Mouse (Mus musculus) kidney, embryonic 15.5 days (tissue): ENCODE results near the gene Gm28035. TPM values are rescaled to one million over a fixed set of nuclear protein-coding genes. Genes with fewer than 3 reads are reported as not detected.

Experiments used
- ATAC-seq: fragments of 200-750 bp; cut with Nextera tagmentation; replicated peaks from 2 replicates; pipeline ENCODE4 v1.8.0; 2017; ENCODE audit warnings: moderate TSS enrichment; ENCODE audit not compliant: low FRiP score
- H3K27ac ChIP-seq: fragments of 300-500 bp; sonication (generic); 2 replicates; pipeline ENCODE4 v1.5.1; 2015; ENCODE audit warnings: mild to moderate bottlenecking, inconsistent platforms
- H3K27me3 ChIP-seq: fragments of 300-500 bp; sonication (generic); 2 replicates; pipeline ENCODE4 v1.6.1; 2015; ENCODE audit warnings: inconsistent platforms
- H3K36me3 ChIP-seq: fragments of 300-500 bp; sonication (generic); 2 replicates; pipeline ENCODE4 v1.6.1; 2015; ENCODE audit warnings: inconsistent platforms
- H3K4me1 ChIP-seq: fragments of 300-500 bp; sonication (generic); 2 replicates; pipeline ENCODE4 v1.6.1; 2015; ENCODE audit warnings: inconsistent platforms
- H3K4me2 ChIP-seq: fragments of 300-500 bp; sonication (generic); 2 replicates; pipeline ENCODE4 v1.6.1; 2015; ENCODE audit warnings: moderate library complexity, mild to moderate bottlenecking, inconsistent platforms
- H3K4me3 ChIP-seq: fragments of 300-500 bp; sonication (generic); replicated peaks from 2 replicates; pipeline ENCODE4 v1.5.1; 2015; ENCODE audit warnings: mild to moderate bottlenecking, inconsistent platforms
- H3K9ac ChIP-seq: fragments of 300-500 bp; sonication (generic); 2 replicates; pipeline ENCODE4 v1.6.1; 2015; ENCODE audit warnings: mild to moderate bottlenecking, inconsistent platforms
- H3K9me3 ChIP-seq: fragments of 300-500 bp; sonication (generic); replicated peaks from 2 replicates; pipeline ENCODE4 v1.6.1; 2016; ENCODE audit warnings: inconsistent platforms
- WGBS: fragments of 180-500 bp; shearing (Covaris S2); methylation state at CpG from one replicate; pipeline ENCODE4 v1.1.7; 2015; ENCODE audit warnings: mixed read lengths; 5-methylcytosine and 5-hydroxymethylcytosine counted together
- polyA plus RNA-seq: library from polyadenylated mRNA; unstranded; fragments of >200 nt; fragmentation: Nextera tagmentation; extraction: Ambion mirVana; gene quantifications from 2 replicates; pipeline ENCODE4 v1.2.1, GENCODE M21; 2015

The Gm28035 gene
- polyA plus RNA-seq, result 0.26 and 0.33 TPM in 2 replicates

DNA sequence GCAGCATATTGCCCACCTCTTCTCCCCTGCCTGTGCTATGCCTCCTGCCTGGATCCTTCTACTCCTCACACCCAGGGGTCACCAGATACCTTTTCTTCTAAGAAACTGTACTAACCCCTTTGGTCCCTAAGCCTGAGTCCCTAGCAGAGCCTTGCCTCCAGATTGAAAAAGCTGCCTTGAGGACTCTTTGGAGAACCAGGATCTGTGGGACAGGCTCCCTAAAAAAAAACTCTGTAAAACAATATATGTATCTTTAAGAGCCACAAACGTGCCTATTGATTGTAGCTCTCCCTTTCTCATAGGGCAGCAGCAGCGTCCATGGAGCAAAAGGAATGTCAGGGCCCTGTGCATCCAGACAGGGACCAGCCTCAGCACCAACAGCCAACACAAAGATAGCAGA lies at the start of gene Gm28035:
Gene Gm28035, plus strand, starts transcription at position 301 of the 400 bp plus-strand sequence.
- ATAC-seq, result no peak
- WGBS, result 65% methylated on average over 2 of the region's 2 CpGs
- Histone ChIP-seq H3K4me1 (peaks cover 69% of the 10 kb centered on the region), H3K4me2 (peak within 1 kb of the TSS; percentile 82), H3K9me3 (no peaks in the 10 kb centered on the region), H3K27me3 (no peaks in the 10 kb centered on the region), H3K36me3 (peaks cover 48% of the 10 kb centered on the region), H3K27ac (peak within 1 kb of the TSS; percentile 70), H3K9ac (0 out of 2 replicates have a peak within 1 kb of the TSS, but pooled peaks have one; percentile 85), H3K4me3 (peak within 1 kb of the TSS; percentile 89; the same call in 1 of the 2 replicates)

GRCm38 (mm10) chr2:30191790-30192580 lies 48.4 kb upstream of the Gm28035 start:
- 87% methylated on average over 12 of the region's 12 CpGs for WGBS
- H3K27me3 ChIP-seq, result no peaks in the 10 kb centered on the region
- H3K9me3 ChIP-seq, result no peaks in the 10 kb centered on the region
- no peaks in the 10 kb centered on the region for H3K4me1 ChIP-seq
- H3K27ac ChIP-seq, result no peak overlapping the region
- H3K4me2 ChIP-seq, result no peak overlapping the region
- no peak for ATAC-seq
- H3K9ac ChIP-seq, result no peak overlapping the region
- H3K36me3 ChIP-seq, result peaks cover 8% of the 10 kb centered on the region; the same call in 1 of the 2 replicates
- H3K4me3 ChIP-seq, result no peak overlapping the region

DNA sequence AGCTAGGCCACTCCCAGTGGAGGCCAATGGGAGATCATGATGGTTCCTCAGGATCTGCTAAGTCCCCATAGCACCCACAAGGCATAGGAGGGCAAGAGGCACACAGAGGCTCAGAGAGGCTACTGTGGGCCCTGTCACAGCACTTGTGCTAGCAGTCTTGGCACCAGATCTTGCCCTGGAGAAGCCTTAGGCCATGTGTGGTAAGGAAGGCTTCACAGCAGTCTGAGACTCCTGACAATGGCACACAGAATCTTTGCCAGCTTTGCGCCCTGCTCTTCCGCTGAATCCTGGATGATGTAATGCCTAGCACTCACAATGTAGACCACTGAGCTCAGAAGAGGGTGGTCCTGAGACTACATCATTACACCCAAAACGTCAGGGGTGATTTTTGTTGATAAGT lies 45.7 kb upstream of the Gm28035 start:
- H3K9me3 ChIP-seq, result no peaks in the 10 kb centered on the region
- H3K4me1 ChIP-seq, result no peaks in the 10 kb centered on the region
- no peak overlapping the region for H3K4me3 ChIP-seq
- H3K27ac ChIP-seq, result no peak overlapping the region
- H3K27me3 ChIP-seq, result no peaks in the 10 kb centered on the region
- WGBS, result 79% methylated on average over 3 of the region's 3 CpGs
- H3K9ac ChIP-seq, result no peak overlapping the region
- no peak overlapping the region for H3K4me2 ChIP-seq
- H3K36me3 ChIP-seq, result peaks cover 6% of the 10 kb centered on the region; the same call in 1 of the 2 replicates
- no peak for ATAC-seq

- Histone ChIP-seq H3K4me3 (no peak overlapping the region), H3K9ac (no peak overlapping the region), H3K9me3 (no peaks in the 10 kb centered on the region), H3K27me3 (no peaks in the 10 kb centered on the region), H3K36me3 (no peaks in the 10 kb centered on the region), H3K4me2 (no peak overlapping the region), H3K4me1 (peaks cover 3% of the 10 kb centered on the region; the same call in 1 of the 2 replicates), H3K27ac (no peak overlapping the region)
- WGBS, result 62% methylated on average over 4 of the region's 4 CpGs
- ATAC-seq, result no peak
Measured at GRCm38 (mm10) chr2:30198021-30198420, 42.3 kb upstream of the Gm28035 start.

- H3K36me3 ChIP-seq, result no peaks in the 10 kb centered on the region
- H3K4me2 ChIP-seq, result no peak overlapping the region
- WGBS, result 29% methylated on average over 1 of the region's 1 CpGs
- H3K27me3 ChIP-seq, result no peaks in the 10 kb centered on the region
- no peak overlapping the region for H3K9ac ChIP-seq
- no peak overlapping the region for H3K4me3 ChIP-seq
- no peaks in the 10 kb centered on the region for H3K9me3 ChIP-seq
- ATAC-seq, result no peak
- 0 out of 2 replicates have a peak overlapping the region, but pooled peaks have one; percentile 3 for H3K27ac ChIP-seq
- peaks cover 10% of the 10 kb centered on the region for H3K4me1 ChIP-seq
Measured at GRCm38 (mm10) chr2:30199984-30200383, 40.4 kb upstream of the Gm28035 start.

- no peaks in the 10 kb centered on the region for H3K36me3 ChIP-seq
- H3K9ac ChIP-seq, result no peak overlapping the region
- H3K4me2 ChIP-seq, result no peak overlapping the region
- H3K9me3 ChIP-seq, result no peaks in the 10 kb centered on the region
- no peak overlapping the region for H3K4me3 ChIP-seq
- ATAC-seq, result no peak
- 63% methylated on average over 5 of the region's 5 CpGs for whole genome bisulfite sequencing
- peaks cover 10% of the 10 kb centered on the region for H3K4me1 ChIP-seq
- no peaks in the 10 kb centered on the region for H3K27me3 ChIP-seq
- no peak overlapping the region for H3K27ac ChIP-seq
Measured at GRCm38 (mm10) chr2:30200388-30200925, 39.9 kb upstream of the Gm28035 start.

DNA sequence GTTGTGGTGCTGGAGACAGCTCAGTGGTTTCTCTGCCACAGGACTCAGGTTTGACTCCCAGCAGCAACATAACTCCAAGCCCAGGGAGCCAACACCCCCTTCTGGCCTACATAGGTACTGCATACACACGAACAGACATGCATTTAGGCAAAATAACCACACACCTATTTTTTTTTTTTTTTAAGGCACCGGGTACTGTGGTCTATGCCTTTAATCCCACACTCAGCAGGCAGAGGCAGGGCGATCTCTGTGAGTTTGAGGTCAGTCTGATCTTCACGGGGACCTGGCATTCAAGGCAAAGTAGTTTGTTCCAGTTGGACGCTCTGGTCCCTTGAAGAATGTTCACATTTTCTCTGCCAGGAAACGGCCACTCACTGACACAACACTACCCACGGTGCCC lies 36.9 kb upstream of the Gm28035 start:
- WGBS, result 67% methylated on average over 7 of the region's 7 CpGs
- Histone ChIP-seq H3K4me2 (no peak overlapping the region), H3K9ac (no peak overlapping the region), H3K36me3 (no peaks in the 10 kb centered on the region), H3K27ac (no peak overlapping the region), H3K4me1 (peaks cover 20% of the 10 kb centered on the region), H3K27me3 (no peaks in the 10 kb centered on the region), H3K4me3 (no peak overlapping the region), H3K9me3 (no peaks in the 10 kb centered on the region)
- no peak for ATAC-seq

DNA sequence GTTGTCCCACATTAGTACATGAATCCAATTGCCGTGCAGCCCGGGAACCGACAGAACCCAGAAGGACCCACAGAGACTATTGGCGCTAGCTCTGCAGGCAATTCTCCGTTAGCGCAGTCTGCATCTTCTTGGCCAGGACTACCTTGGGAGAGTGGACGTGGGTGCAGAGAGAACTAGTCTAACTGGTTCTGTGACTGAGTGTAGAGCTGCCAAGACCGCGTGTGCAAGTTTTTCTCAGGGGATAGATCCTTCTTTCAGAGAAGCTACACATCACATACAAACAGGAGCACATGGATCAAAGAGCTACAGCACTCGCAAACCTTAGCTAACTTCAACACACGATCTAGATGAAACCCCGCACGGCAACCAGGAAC lies 35.1 kb upstream of the Gm28035 start:
- H3K4me3 ChIP-seq, result peak overlapping the region; percentile 87
- no peaks in the 10 kb centered on the region for H3K9me3 ChIP-seq
- peak; percentile 78 for ATAC-seq
- H3K4me1 ChIP-seq, result peaks cover 20% of the 10 kb centered on the region
- no peaks in the 10 kb centered on the region for H3K27me3 ChIP-seq
- WGBS, result 1% methylated on average over 13 of the region's 13 CpGs
- H3K4me2 ChIP-seq, result peak overlapping the region; percentile 96
- peak overlapping the region; percentile 90 for H3K27ac ChIP-seq
- no peaks in the 10 kb centered on the region for H3K36me3 ChIP-seq
- H3K9ac ChIP-seq, result peak overlapping the region; percentile 54

DNA sequence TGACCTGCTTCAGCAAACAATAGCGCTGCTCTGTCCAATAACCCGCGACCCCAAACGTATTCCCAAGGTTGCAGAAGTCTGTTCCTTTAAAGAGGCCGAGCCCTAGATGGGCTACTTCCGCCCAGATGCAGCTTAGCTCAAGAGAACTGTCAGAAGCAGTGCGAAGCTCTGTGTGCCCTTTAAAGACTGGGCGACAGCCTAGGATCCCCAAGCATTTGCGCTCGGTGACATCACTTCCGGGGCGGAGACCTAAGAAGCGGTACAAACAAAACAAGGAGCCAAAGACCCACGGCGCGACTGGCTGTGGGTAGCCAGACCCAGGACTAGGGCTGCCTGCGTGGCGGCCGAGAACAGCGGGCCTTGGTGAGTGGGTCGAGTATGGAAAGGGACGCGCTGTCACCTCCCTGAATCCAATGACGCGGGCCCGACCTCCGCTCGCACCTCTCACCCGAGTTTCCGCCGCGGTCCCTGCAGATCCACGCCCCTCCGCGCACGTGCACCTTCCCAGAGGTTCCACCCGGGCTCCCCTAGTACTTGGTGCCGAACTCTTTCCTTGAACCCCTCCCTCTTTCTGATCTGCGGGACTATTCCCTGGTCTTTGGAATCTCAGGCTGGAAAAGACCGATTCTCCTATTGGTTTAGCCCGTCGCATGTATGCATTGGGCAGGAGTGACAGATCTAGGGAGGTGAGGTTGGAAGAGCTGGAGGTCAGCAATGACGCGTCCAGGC lies 34.6 kb upstream of the Gm28035 start, which contains the start of gene Kyat1:
Gene Kyat1, minus strand, starts transcription at position 219 of the 729 bp plus-strand sequence.
- no peaks in the 10 kb centered on the region for H3K9me3 ChIP-seq
- under 1% methylated on average over 44 of the region's 44 CpGs for WGBS

DNA sequence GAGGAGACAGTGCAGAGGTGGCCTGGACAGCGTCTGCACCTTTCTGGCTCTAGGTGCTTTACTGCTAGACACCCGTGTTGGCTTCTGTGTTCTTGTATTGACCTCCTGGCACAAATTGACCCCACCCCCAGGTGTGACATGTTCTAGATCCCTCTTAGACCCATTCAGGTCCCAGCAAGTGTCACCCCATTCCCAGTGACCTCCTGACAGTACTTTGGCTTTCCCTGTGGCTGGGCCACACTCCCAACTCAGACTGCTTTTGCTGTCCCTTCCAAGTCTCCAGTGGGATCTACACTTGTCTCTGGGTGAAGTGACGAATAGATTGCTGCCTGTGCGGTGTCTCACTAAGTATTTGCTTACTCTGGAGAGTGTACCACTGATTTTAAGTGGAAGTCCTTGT lies 33.0 kb upstream of the Gm28035 start:
- no peaks in the 10 kb centered on the region for H3K9me3 ChIP-seq
- no peak overlapping the region for H3K4me2 ChIP-seq
- ATAC-seq, result no peak
- no peaks in the 10 kb centered on the region for H3K27me3 ChIP-seq
- H3K4me1 ChIP-seq, result peaks cover 16% of the 10 kb centered on the region
- H3K27ac ChIP-seq, result no peak overlapping the region
- WGBS, result 85% methylated on average over 4 of the region's 4 CpGs
- H3K36me3 ChIP-seq, result no peaks in the 10 kb centered on the region
- H3K4me3 ChIP-seq, result no peak overlapping the region
- no peak overlapping the region for H3K9ac ChIP-seq

More for the DNA sequence above, 34.6 kb upstream of the Gm28035 start, which contains the start of gene Kyat1:
- peak; percentile 95 for ATAC-seq
- peaks cover 16% of the 10 kb centered on the region for H3K4me1 ChIP-seq
- H3K4me2 ChIP-seq, result peak within 1 kb of the TSS; percentile 96
- no peaks in the 10 kb centered on the region for H3K36me3 ChIP-seq
- H3K27me3 ChIP-seq, result no peaks in the 10 kb centered on the region
- peak within 1 kb of the TSS; percentile 90 for H3K27ac ChIP-seq
- peak within 1 kb of the TSS; percentile 54 for H3K9ac ChIP-seq
- peak within 1 kb of the TSS; percentile 87 for H3K4me3 ChIP-seq

DNA sequence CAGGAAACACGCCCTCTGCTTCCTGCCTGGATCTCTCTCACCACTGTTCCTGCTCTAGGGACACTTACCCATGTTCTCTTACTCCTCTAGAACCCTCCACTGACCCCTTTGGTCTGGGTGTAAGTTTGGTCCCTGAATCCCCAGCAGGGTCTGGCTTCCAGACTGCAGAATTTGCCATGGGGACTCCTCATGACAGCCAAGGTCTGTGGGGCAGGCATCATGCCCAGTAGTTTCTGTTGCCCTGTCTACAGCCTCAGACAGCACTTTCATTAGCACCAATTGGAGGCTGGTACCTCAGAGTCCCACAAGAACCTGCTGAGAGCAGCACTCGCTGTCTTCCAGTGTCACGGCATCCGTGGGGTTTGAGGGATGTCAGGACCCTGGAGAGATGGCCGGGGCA lies 32.5 kb upstream of the Gm28035 start:
- H3K27ac ChIP-seq, result no peak overlapping the region
- H3K4me2 ChIP-seq, result no peak overlapping the region
- H3K9me3 ChIP-seq, result no peaks in the 10 kb centered on the region
- peaks cover 16% of the 10 kb centered on the region for H3K4me1 ChIP-seq
- H3K36me3 ChIP-seq, result no peaks in the 10 kb centered on the region
- 69% methylated on average over 5 of the region's 5 CpGs for WGBS
- no peak overlapping the region for H3K9ac ChIP-seq
- no peaks in the 10 kb centered on the region for H3K27me3 ChIP-seq
- H3K4me3 ChIP-seq, result no peak overlapping the region
- no peak for ATAC-seq
